Mouse (Mus musculus): ENCODE measurements at regions not wholly inside any gene's neighbourhood (a gene's known extent, or its start where the extent isn't known, plus 50 kb on each side); places are given as distances from the start of the nearest gene placed in this dataset.

- Histone ChIP-seq H3K36me3 (ENCODE audit: insufficient read depth, low read length) (no peaks in the 10 kb centered on the region), H3K9me3 (ENCODE audit: low read length) (no peaks in the 10 kb centered on the region), H3K4me1 (ENCODE audit: insufficient read depth, low read depth, low read length) (no peaks in the 10 kb centered on the region), H3K4me2 (replicated peaks; ENCODE audit: low read depth, low read length) (no peak overlapping the region), H3K4me3 (ENCODE audit: low read depth, low read length) (no peak overlapping the region), H3K9ac (replicated peaks; ENCODE audit: low read depth) (no peak overlapping the region), H3K27me3 (replicated peaks; ENCODE audit: insufficient read depth, low read length) (no peaks in the 10 kb centered on the region), H3K27ac (ENCODE audit: low read length) (no peak overlapping the region)
- DNase-seq (ENCODE audit: low spot score) (no peak), ATAC-seq (no peak)
- 91% methylated on average over 2 of the region's 2 CpGs for WGBS
- TF ChIP-seq EP300 (IDR thresholded peaks at IDR 0.05), result no peak
- no peak for TF ChIP-seq CTCF (IDR thresholded peaks at IDR 0.05)
These were observed 138.0 kb upstream of the Ank start for GRCm38 (mm10) chr15:27328441-27328840.

GRCm38 (mm10) chr15:27340070-27340469, 126.4 kb upstream of the Ank start:
- H3K9me3 ChIP-seq (ENCODE audit: low read length), result no peaks in the 10 kb centered on the region
- ATAC-seq, result no peak
- H3K4me3 ChIP-seq (ENCODE audit: low read depth, low read length), result no peak overlapping the region
- H3K27ac ChIP-seq (ENCODE audit: low read length), result no peak overlapping the region
- WGBS, result 59% methylated on average over 4 of the region's 4 CpGs
- H3K9ac ChIP-seq (replicated peaks; ENCODE audit: low read depth), result no peak overlapping the region
- no peak for DNase-seq (ENCODE audit: low spot score)
- no peaks in the 10 kb centered on the region for H3K36me3 ChIP-seq (ENCODE audit: insufficient read depth, low read length)
- H3K27me3 ChIP-seq (replicated peaks; ENCODE audit: insufficient read depth, low read length), result no peaks in the 10 kb centered on the region
- no peak for TF ChIP-seq CTCF (IDR thresholded peaks at IDR 0.05)
- no peak for TF ChIP-seq EP300 (IDR thresholded peaks at IDR 0.05)
- no peak overlapping the region for H3K4me2 ChIP-seq (replicated peaks; ENCODE audit: low read depth, low read length)
- H3K4me1 ChIP-seq (ENCODE audit: insufficient read depth, low read depth, low read length), result no peaks in the 10 kb centered on the region

GRCm38 (mm10) chr15:27341518-27341976, 124.9 kb upstream of the Ank start:
- 56% methylated on average over 5 of the region's 5 CpGs for WGBS
- no peaks in the 10 kb centered on the region for H3K36me3 ChIP-seq (ENCODE audit: insufficient read depth, low read length)
- no peak for TF ChIP-seq CTCF (IDR thresholded peaks at IDR 0.05)
- no peak for TF ChIP-seq EP300 (IDR thresholded peaks at IDR 0.05)
- no peak overlapping the region for H3K4me3 ChIP-seq (ENCODE audit: low read depth, low read length)
- H3K27ac ChIP-seq (ENCODE audit: low read length), result no peak overlapping the region
- H3K4me2 ChIP-seq (replicated peaks; ENCODE audit: low read depth, low read length), result no peak overlapping the region
- ATAC-seq (peak; percentile 33; the same call in 1 of the 2 replicates), DNase-seq (ENCODE audit: low spot score) (peak; percentile 14)
- no peaks in the 10 kb centered on the region for H3K4me1 ChIP-seq (ENCODE audit: insufficient read depth, low read depth, low read length)
- H3K9me3 ChIP-seq (ENCODE audit: low read length), result no peaks in the 10 kb centered on the region
- H3K27me3 ChIP-seq (replicated peaks; ENCODE audit: insufficient read depth, low read length), result no peaks in the 10 kb centered on the region
- H3K9ac ChIP-seq (replicated peaks; ENCODE audit: low read depth), result no peak overlapping the region

GRCm38 (mm10) chr15:27358441-27358840, 108.0 kb upstream of the Ank start:
- ATAC-seq (no peak), DNase-seq (ENCODE audit: low spot score) (no peak)
- no peak for TF ChIP-seq EP300 (IDR thresholded peaks at IDR 0.05)
- TF ChIP-seq CTCF (IDR thresholded peaks at IDR 0.05), result no peak
- H3K36me3 ChIP-seq (ENCODE audit: insufficient read depth, low read length), result no peaks in the 10 kb centered on the region
- no peaks in the 10 kb centered on the region for H3K27me3 ChIP-seq (replicated peaks; ENCODE audit: insufficient read depth, low read length)
- no peak overlapping the region for H3K4me3 ChIP-seq (ENCODE audit: low read depth, low read length)
- no peak overlapping the region for H3K4me2 ChIP-seq (replicated peaks; ENCODE audit: low read depth, low read length)
- WGBS, result 24% methylated on average over 6 of the region's 6 CpGs
- H3K4me1 ChIP-seq (ENCODE audit: insufficient read depth, low read depth, low read length), result no peaks in the 10 kb centered on the region
- no peaks in the 10 kb centered on the region for H3K9me3 ChIP-seq (ENCODE audit: low read length)
- H3K27ac ChIP-seq (ENCODE audit: low read length), result no peak overlapping the region
- H3K9ac ChIP-seq (replicated peaks; ENCODE audit: low read depth), result no peak overlapping the region

- Histone ChIP-seq H3K27me3 (replicated peaks; ENCODE audit: insufficient read depth, low read length) (no peaks in the 10 kb centered on the region), H3K4me3 (ENCODE audit: low read depth, low read length) (no peak overlapping the region), H3K9ac (replicated peaks; ENCODE audit: low read depth) (no peak overlapping the region), H3K4me1 (ENCODE audit: insufficient read depth, low read depth, low read length) (no peaks in the 10 kb centered on the region), H3K9me3 (ENCODE audit: low read length) (no peaks in the 10 kb centered on the region), H3K27ac (ENCODE audit: low read length) (no peak overlapping the region), H3K36me3 (ENCODE audit: insufficient read depth, low read length) (no peaks in the 10 kb centered on the region), H3K4me2 (replicated peaks; ENCODE audit: low read depth, low read length) (no peak overlapping the region)
- DNase-seq (ENCODE audit: low spot score) (no peak), ATAC-seq (no peak)
- WGBS, result 31% methylated on average over 1 of the region's 1 CpGs
- no peak for TF ChIP-seq CTCF (IDR thresholded peaks at IDR 0.05)
- no peak for TF ChIP-seq EP300 (IDR thresholded peaks at IDR 0.05)
These were observed 107.2 kb upstream of the Ank start for GRCm38 (mm10) chr15:27359271-27359670.

DNA sequence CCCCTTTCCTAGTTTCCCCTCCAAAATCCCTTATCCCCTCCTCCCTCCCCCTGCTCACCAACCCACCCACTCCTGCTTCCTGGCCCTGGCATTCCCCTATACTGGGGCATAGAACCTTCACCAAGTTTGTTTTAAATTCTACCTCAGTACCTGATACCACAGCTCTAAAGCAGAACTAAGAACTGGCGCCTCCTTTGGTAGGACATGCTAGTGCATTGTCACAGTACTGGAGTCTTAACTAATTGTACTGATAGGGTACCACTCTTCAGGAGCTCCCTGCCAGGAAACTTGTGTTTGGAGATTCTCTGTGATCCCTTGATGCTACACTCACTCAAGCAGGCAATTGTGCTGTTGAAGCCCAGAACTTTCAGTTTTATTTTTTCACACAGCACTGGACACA, 92.0 kb upstream of the Ank start:
- no peak for ATAC-seq

GRCm38 (mm10) chr15:27378601-27379094, 87.8 kb upstream of the Ank start:
- no peak overlapping the region for H3K27ac ChIP-seq (ENCODE audit: low read length)
- H3K9me3 ChIP-seq (ENCODE audit: low read length), result no peaks in the 10 kb centered on the region
- no peaks in the 10 kb centered on the region for H3K27me3 ChIP-seq (replicated peaks; ENCODE audit: insufficient read depth, low read length)
- TF ChIP-seq CTCF (IDR thresholded peaks at IDR 0.05), result no peak
- TF ChIP-seq EP300 (IDR thresholded peaks at IDR 0.05), result no peak
- no peaks in the 10 kb centered on the region for H3K36me3 ChIP-seq (ENCODE audit: insufficient read depth, low read length)
- DNase-seq (ENCODE audit: low spot score) (no peak), ATAC-seq (no peak)
- WGBS, result 80% methylated on average over 3 of the region's 3 CpGs
- no peak overlapping the region for H3K4me2 ChIP-seq (replicated peaks; ENCODE audit: low read depth, low read length)
- H3K4me3 ChIP-seq (ENCODE audit: low read depth, low read length), result no peak overlapping the region
- no peaks in the 10 kb centered on the region for H3K4me1 ChIP-seq (ENCODE audit: insufficient read depth, low read depth, low read length)
- H3K9ac ChIP-seq (replicated peaks; ENCODE audit: low read depth), result no peak overlapping the region

More for the DNA sequence above, 92.0 kb upstream of the Ank start:
- Histone ChIP-seq H3K9me3 (ENCODE audit: low read length) (no peaks in the 10 kb centered on the region), H3K27me3 (replicated peaks; ENCODE audit: insufficient read depth, low read length) (no peaks in the 10 kb centered on the region), H3K4me3 (ENCODE audit: low read depth, low read length) (no peak overlapping the region), H3K27ac (ENCODE audit: low read length) (no peak overlapping the region), H3K36me3 (ENCODE audit: insufficient read depth, low read length) (no peaks in the 10 kb centered on the region), H3K9ac (replicated peaks; ENCODE audit: low read depth) (no peak overlapping the region), H3K4me1 (ENCODE audit: insufficient read depth, low read depth, low read length) (no peaks in the 10 kb centered on the region), H3K4me2 (replicated peaks; ENCODE audit: low read depth, low read length) (no peak overlapping the region)
- no peak for DNase-seq (ENCODE audit: low spot score)
- WGBS, result 58% methylated on average over 1 of the region's 1 CpGs
- TF ChIP-seq EP300 (IDR thresholded peaks at IDR 0.05) (no peak), CTCF (IDR thresholded peaks at IDR 0.05) (peak; percentile 15; the same call in 1 of the 2 replicates)
